Mouse (Mus musculus) myocyte (in vitro differentiated cells): ENCODE results near the gene Ripk1.

ENCODE experiments used
- MAX ChIP-seq: IDR thresholded peaks from one replicate; pipeline ENCODE4 v1.6.1; 2011; ENCODE audit warnings: low read depth, mild to moderate bottlenecking, control low read depth
- MYOD1 ChIP-seq, 3 experiments: IDR thresholded peaks; one replicate each; pipeline ENCODE4 v1.6.1; 2011; ENCODE audit warnings: control low read depth in 2 of 3, low read depth in 2 of 3, mild to moderate bottlenecking in 2 of 3, moderate library complexity in 1 of 3; ENCODE audit not compliant: insufficient read length in 2 of 3, control insufficient read depth in 1 of 3
- POLR2A ChIP-seq: IDR thresholded peaks from one replicate; pipeline ENCODE4 v1.6.1; 2011; ENCODE audit warnings: low read depth, mild to moderate bottlenecking, control low read depth, moderate library complexity; ENCODE audit not compliant: insufficient read length
- POLR2AphosphoS2 ChIP-seq: IDR thresholded peaks from one replicate; pipeline ENCODE4 v1.6.1; 2011; ENCODE audit warnings: low read depth, control low read depth; ENCODE audit not compliant: insufficient read length
- REST ChIP-seq: IDR thresholded peaks from one replicate; pipeline ENCODE4 v1.6.1; 2011; ENCODE audit warnings: mild to moderate bottlenecking, control low read depth, moderate library complexity; ENCODE audit not compliant: insufficient read depth, insufficient read length
- SRF ChIP-seq: IDR thresholded peaks from one replicate; pipeline ENCODE4 v1.6.1; 2011; ENCODE audit warnings: low read depth; ENCODE audit not compliant: control insufficient read depth, insufficient read length
- TCF3 ChIP-seq: IDR thresholded peaks from one replicate; pipeline ENCODE4 v1.6.1; 2011; ENCODE audit warnings: low read depth, control low read depth; ENCODE audit not compliant: insufficient read length
- USF1 ChIP-seq: IDR thresholded peaks from one replicate; pipeline ENCODE4 v1.6.1; 2011; ENCODE audit warnings: low read depth, mild to moderate bottlenecking, control low read depth, moderate library complexity

DNA sequence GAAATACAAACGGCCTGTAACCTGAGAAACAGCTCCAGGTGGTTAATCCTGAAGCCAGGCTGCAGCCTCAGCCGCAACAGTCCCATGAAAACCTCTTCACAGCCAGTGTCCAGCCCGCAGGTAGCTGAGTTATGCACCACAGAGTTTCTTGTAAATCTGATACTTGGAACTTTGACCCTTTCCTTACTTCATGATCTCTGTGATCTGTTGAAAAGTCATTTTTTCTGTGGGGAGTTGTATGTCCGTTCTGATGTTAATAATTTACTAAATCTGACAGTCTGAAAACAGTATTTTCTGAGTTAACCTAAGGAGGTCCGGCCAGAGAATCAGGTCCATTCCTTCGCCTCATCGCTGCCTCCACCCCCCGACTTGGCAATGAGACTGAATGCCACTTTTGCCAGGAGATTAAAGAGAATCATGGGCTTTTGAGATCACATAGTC lies 36.8 kb downstream of the Ripk1 start:
- TF ChIP-seq SRF (no peak), MAX (no peak), POLR2A (no peak), TCF3 (no peak), POLR2AphosphoS2 (no peak), REST (no peak), MYOD1 (IDR thresholded peaks at IDR 0.05; ENCODE audit: control insufficient read depth in 1 of 3, insufficient read length in 2 of 3, low read depth in 2 of 3) (no peak), USF1 (no peak)
